Mouse (Mus musculus) spleen, adult 2 months (tissue): ENCODE measurements around the gene Il10.

ENCODE experiments used
- CTCF ChIP-seq: fragments of 200-500 bp; IDR thresholded peaks from 2 replicates; pipeline ENCODE4 v1.5.1; 2011; ENCODE audit warnings: mild to moderate bottlenecking, inconsistent platforms; ENCODE audit not compliant: insufficient read depth, insufficient read length, insufficient replicate concordance; ENCODE audit errors: extremely low read depth
- POLR2A ChIP-seq: fragments of 200-500 bp; IDR thresholded peaks from 2 replicates; pipeline ENCODE4 v1.6.1; 2011; ENCODE audit warnings: low read depth, low read length, inconsistent platforms

DNA sequence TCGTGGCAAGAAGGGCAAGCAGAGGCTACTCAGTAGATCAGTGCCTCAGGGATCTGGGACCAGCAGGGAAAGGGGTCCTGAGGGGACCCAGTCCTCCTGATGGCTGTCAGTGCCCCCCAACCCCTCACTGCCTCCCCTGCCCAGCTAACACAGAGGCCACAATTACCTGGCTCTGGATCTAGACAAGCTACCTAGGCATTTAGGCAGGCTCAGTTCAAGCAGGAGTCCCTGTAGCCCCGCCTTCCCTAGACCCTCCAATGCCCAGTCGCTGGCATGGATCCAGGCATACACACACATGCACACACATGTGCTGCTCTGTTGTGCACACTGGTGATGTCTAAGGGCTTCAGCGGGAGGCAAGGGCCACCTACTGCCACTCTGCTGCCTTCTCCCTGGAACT is 34.6 kb downstream of the Il10 start:
- TF ChIP-seq POLR2A: no peak
- no peak for TF ChIP-seq CTCF
